Mouse (Mus musculus) G1E (cell line): ENCODE measurements around the gene Dusp5.

Experiments used
- CTCF ChIP-seq: IDR thresholded peaks from 2 replicates; pipeline ENCODE4 v1.5.1; 2012; ENCODE audit warnings: low read depth, low read length, inconsistent platforms, mixed read lengths
- GATA1 ChIP-seq: IDR thresholded peaks from 2 replicates; pipeline ENCODE4 v1.6.1; 2012; ENCODE audit warnings: borderline replicate concordance, low read length, inconsistent platforms, mixed read lengths
- TAL1 ChIP-seq: conservative IDR thresholded peaks from 2 replicates; pipeline ENCODE4 v1.6.1; 2012; ENCODE audit warnings: low read depth, low read length, inconsistent platforms, mixed read lengths

DNA sequence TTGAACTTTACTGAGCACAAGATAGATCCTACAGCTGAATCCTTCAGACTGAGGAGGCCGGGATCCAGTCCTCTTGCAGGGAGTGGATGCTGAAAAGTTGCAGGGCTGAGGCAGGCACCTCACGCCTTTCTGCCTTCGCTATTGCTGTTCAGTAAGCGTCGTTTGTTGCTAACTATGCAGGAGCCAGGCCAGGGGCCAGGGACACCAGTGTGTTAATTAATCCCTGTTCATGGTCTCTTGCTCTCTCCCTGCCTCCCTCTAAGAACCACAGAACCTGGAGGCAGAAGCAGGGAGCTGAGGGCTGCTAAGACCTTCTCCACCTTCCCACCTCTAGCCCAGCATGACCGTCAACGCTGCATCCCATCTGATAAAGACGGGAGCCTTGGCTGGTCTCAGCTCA, 29.9 kb upstream of the Dusp5 start:
- TF ChIP-seq CTCF = no peak
- no peak for TF ChIP-seq GATA1
- no peak for TF ChIP-seq TAL1
